Mouse (Mus musculus) bone marrow macrophage, adult 2 months (primary cell): ENCODE results near the gene Chchd3.

Experiments
- CTCF ChIP-seq: IDR thresholded peaks from 2 replicates; pipeline ENCODE4 v1.5.1; 2012; ENCODE audit warnings: low read depth, mild to moderate bottlenecking, low read length, moderate library complexity
- POLR2A ChIP-seq: IDR thresholded peaks from 2 replicates; pipeline ENCODE4 v1.6.1; 2012; ENCODE audit warnings: mild to moderate bottlenecking, low read depth, low read length, borderline replicate concordance

GRCm38 (mm10) chr6:32947225-32947624 lies 112.8 kb downstream of the Chchd3 start:
- TF ChIP-seq POLR2A (no peak), CTCF (no peak)
